Mouse (Mus musculus) heart, adult 2 months (tissue): ENCODE measurements around the gene Rnf4. TPM values are rescaled to one million over a fixed set of nuclear protein-coding genes. Genes with fewer than 3 reads are reported as not detected.

Experiments
- DNase-seq, 2 experiments: peaks; one replicate each; pipeline ENCODE4 v3.0.0; 2021
- H3K27ac ChIP-seq: fragments of 200-600 bp; 2 replicates; pipeline ENCODE4 v1.8.1; 2022
- H3K27me3 ChIP-seq: fragments of 200-500 bp; 2 replicates; pipeline ENCODE4 v1.6.1; 2012; ENCODE audit warnings: mild to moderate bottlenecking, low read length, inconsistent platforms, mixed read lengths; ENCODE audit not compliant: control insufficient read depth, insufficient read depth
- H3K36me3 ChIP-seq: fragments of 200-500 bp; 2 replicates; pipeline ENCODE4 v1.6.1; 2012; ENCODE audit warnings: low read length, inconsistent platforms; ENCODE audit not compliant: control insufficient read depth, insufficient read depth
- H3K4me1 ChIP-seq: fragments of 200-500 bp; 2 replicates; pipeline ENCODE4 v1.6.1; 2011; ENCODE audit warnings: low read length; ENCODE audit not compliant: control insufficient read depth, insufficient read depth
- H3K4me3 ChIP-seq: fragments of 200-600 bp; 2 replicates; pipeline ENCODE4 v1.8.1; 2022
- H3K79me2 ChIP-seq: fragments of 200-500 bp; replicated peaks from 2 replicates; pipeline ENCODE4 v1.6.1; 2012; ENCODE audit warnings: mild to moderate bottlenecking, inconsistent platforms, low read length, moderate library complexity, mixed read lengths; ENCODE audit not compliant: control insufficient read depth, insufficient read depth
- H3K9ac ChIP-seq: fragments of 200-500 bp; 2 replicates; pipeline ENCODE4 v1.6.1; 2012; ENCODE audit warnings: low read depth, mild to moderate bottlenecking, control low read depth, inconsistent platforms, low read length, mixed read lengths
- CTCF ChIP-seq: fragments of 200-600 bp; IDR thresholded peaks from 2 replicates; pipeline ENCODE4 v1.8.1; 2022; ENCODE audit warnings: antibody characterized with exemption, mild to moderate bottlenecking, moderate library complexity
- EP300 ChIP-seq: fragments of 200-500 bp; IDR thresholded peaks from 2 replicates; pipeline ENCODE4 v1.6.1; 2011; ENCODE audit warnings: low read depth, low read length, control low read depth; ENCODE audit not compliant: insufficient read depth
- POLR2A ChIP-seq: fragments of 200-500 bp; IDR thresholded peaks from 2 replicates; pipeline ENCODE4 v1.6.1; 2011; ENCODE audit warnings: mild to moderate bottlenecking, low read depth, low read length, control low read depth; ENCODE audit not compliant: insufficient read depth
- WGBS: fragments of 180-500 bp; shearing (Covaris S2); methylation state at CpG from one replicate; pipeline ENCODE4 v1.1.7; 2018; 5-methylcytosine and 5-hydroxymethylcytosine counted together
- intact Hi-C: fragments of 180-260 bp; cut with DNase I; formaldehyde crosslinking; loops from one replicate; pipeline ENCODE4 v1.15.1; 2025
- polyA plus RNA-seq: library from polyadenylated mRNA; depleted of rRNA; stranded (reverse); fragments of >200 nt; gene quantifications from 2 replicates; pipeline ENCODE4 v1.2.3, GENCODE M21; 2012; rRNA removed
- total RNA-seq, 2 experiments: library from RNA; stranded (reverse); gene quantifications; 2 replicates each; pipeline ENCODE4 v1.2.3; 2021

Rnf4 gene
- total and polyA plus RNA-seq, 3 experiments, result 27.2 to 31.5 (median 30.9) TPM

- Histone ChIP-seq H3K79me2 (peaks cover 3% of the 10 kb centered on the region), H3K36me3 (peaks cover 8% of the 10 kb centered on the region), H3K27ac (no peak overlapping the region), H3K9ac (no peak overlapping the region), H3K4me1 (peaks cover 10% of the 10 kb centered on the region), H3K27me3 (no peaks in the 10 kb centered on the region), H3K4me3 (no peak overlapping the region)
- intact Hi-C loops, result no loop called here
- WGBS, result 71% methylated on average over 2 of the region's 2 CpGs
- no peak for DNase-seq
- no peak for TF ChIP-seq CTCF
- TF ChIP-seq POLR2A, result no peak
- TF ChIP-seq EP300, result no peak
These were observed 59.9 kb downstream of the Rnf4 start for GRCm38 (mm10) chr5:34395850-34396540.

- no peaks in the 10 kb centered on the region for H3K27me3 ChIP-seq
- peaks cover 14% of the 10 kb centered on the region for H3K36me3 ChIP-seq
- peaks cover 2% of the 10 kb centered on the region for H3K79me2 ChIP-seq
- intact Hi-C loops, result no loop called here
- peaks cover 12% of the 10 kb centered on the region for H3K4me1 ChIP-seq
- H3K9ac ChIP-seq, result no peak overlapping the region
- no peak overlapping the region for H3K4me3 ChIP-seq
- no peak for DNase-seq
- TF ChIP-seq EP300 (no peak), CTCF (peak; percentile 56), POLR2A (no peak)
- 81% methylated on average over 2 of the region's 2 CpGs for WGBS
- no peak overlapping the region for H3K27ac ChIP-seq
These were observed 61.8 kb downstream of the Rnf4 start for GRCm38 (mm10) chr5:34397866-34398265.

GRCm38 (mm10) chr5:34398326-34398725 is 62.2 kb downstream of the Rnf4 start:
- Histone ChIP-seq H3K36me3 (peaks cover 17% of the 10 kb centered on the region), H3K27ac (no peak overlapping the region), H3K4me1 (peaks cover 14% of the 10 kb centered on the region), H3K27me3 (no peaks in the 10 kb centered on the region), H3K4me3 (no peak overlapping the region), H3K79me2 (peaks cover 5% of the 10 kb centered on the region), H3K9ac (no peak overlapping the region)
- intact Hi-C loops, result no loop called here
- TF ChIP-seq EP300 (no peak), POLR2A (no peak), CTCF (no peak)
- 25% methylated on average over 1 of the region's 1 CpGs for WGBS
- DNase-seq, result peak in 1 of 2 experiments; percentile 18

Other genes with a start within 250 kb of the Rnf4 start
- gene Poln, start 166.8 kb upstream of the Rnf4 start, total RNA-seq, result 1 to 10 TPM; 7.0 TPM
- 3.4 and 4.3 TPM in 2 replicates for gene Poln, start 166.8 kb upstream of the Rnf4 start, polyA plus RNA-seq
- gene Haus3, start 166.8 kb upstream of the Rnf4 start, total RNA-seq, result 1 to 10 TPM; 3.2 to 4.8 TPM
- 0.92 and 1.8 TPM in 2 replicates for gene Haus3, start 166.8 kb upstream of the Rnf4 start, polyA plus RNA-seq
- gene Mxd4, start 148.6 kb upstream of the Rnf4 start, total RNA-seq, result 10 to 100 TPM; 63.3 to 71.4 TPM
- 78.1 and 89.8 TPM in 2 replicates for gene Mxd4, start 148.6 kb upstream of the Rnf4 start, polyA plus RNA-seq
- under 1 TPM; 0.65 to 0.75 TPM for gene Zfyve28, start 47.8 kb upstream of the Rnf4 start, total RNA-seq
- 1.3 and 1.7 TPM in 2 replicates for gene Zfyve28, start 47.8 kb upstream of the Rnf4 start, polyA plus RNA-seq
- not detected for gene Cfap99, start 47.7 kb upstream of the Rnf4 start, total RNA-seq
- gene Cfap99, start 47.7 kb upstream of the Rnf4 start, polyA plus RNA-seq, result not detected in 2 replicates
- 10 to 100 TPM; 24.7 TPM for gene Fam193a, start 33.6 kb downstream of the Rnf4 start, total RNA-seq
- gene Fam193a, start 33.6 kb downstream of the Rnf4 start, polyA plus RNA-seq, result 23.6 and 31.3 TPM in 2 replicates
- 1 to 10 TPM; 5.9 to 6.7 TPM for gene Tnip2, start 177.7 kb downstream of the Rnf4 start, total RNA-seq
- 12.5 and 14.5 TPM in 2 replicates for gene Tnip2, start 177.7 kb downstream of the Rnf4 start, polyA plus RNA-seq
- gene Sh3bp2, start 189.5 kb downstream of the Rnf4 start, total RNA-seq, result 1 to 10 TPM; 2.7 to 3.1 TPM
- 3.7 and 4.4 TPM in 2 replicates for gene Sh3bp2, start 189.5 kb downstream of the Rnf4 start, polyA plus RNA-seq
- gene Add1, start 237.4 kb downstream of the Rnf4 start, total RNA-seq, result 100 to 1,000 TPM; 129 TPM
- 116 and 147 TPM in 2 replicates for gene Add1, start 237.4 kb downstream of the Rnf4 start, polyA plus RNA-seq